Mouse (Mus musculus) urinary bladder, adult 18-20 months (tissue): ENCODE measurements at regions not wholly inside any gene's neighbourhood (a gene's known extent, or its start where the extent isn't known, plus 50 kb on each side); places are given as distances from the start of the nearest gene placed in this dataset.
"Not testable (repeated sequence)": the region's sequence is repeated elsewhere in the genome, so short reads cannot be mapped to it uniquely, and the experiment has no call there.

Source experiments
- DNase-seq, 2 experiments: peaks; one replicate each; pipeline ENCODE4 v3.0.0; 2022; ENCODE audit warnings: low spot score in 2 of 2, mixed read lengths in 2 of 2

- no peak for DNase-seq
These were observed 94.9 kb upstream of the Max start for GRCm38 (mm10) chr12:77056748-77057370.

DNA sequence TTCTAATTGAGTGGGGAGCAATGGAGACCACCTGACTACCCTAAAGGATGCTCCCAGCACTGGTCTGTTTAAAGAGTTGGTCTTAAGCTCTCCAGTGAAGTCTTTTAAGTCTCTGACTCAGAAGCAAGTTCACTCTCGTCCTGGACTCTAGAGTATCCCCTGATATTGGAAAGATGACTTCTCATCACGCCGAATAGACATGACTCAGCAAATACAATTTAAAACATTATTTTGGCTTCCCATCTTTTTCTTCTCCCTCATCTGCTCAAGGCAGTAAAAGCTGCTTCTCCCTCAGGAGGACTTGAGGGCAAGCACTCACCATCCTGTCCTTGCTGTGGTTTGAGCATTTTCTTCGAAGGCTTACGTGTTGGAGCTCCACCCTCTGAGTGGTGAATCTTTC lies 92.7 kb upstream of the Max start:
- no peak for DNase-seq

- no peak for DNase-seq
These were observed 92.2 kb upstream of the Max start for GRCm38 (mm10) chr12:77054211-77054610.

DNA sequence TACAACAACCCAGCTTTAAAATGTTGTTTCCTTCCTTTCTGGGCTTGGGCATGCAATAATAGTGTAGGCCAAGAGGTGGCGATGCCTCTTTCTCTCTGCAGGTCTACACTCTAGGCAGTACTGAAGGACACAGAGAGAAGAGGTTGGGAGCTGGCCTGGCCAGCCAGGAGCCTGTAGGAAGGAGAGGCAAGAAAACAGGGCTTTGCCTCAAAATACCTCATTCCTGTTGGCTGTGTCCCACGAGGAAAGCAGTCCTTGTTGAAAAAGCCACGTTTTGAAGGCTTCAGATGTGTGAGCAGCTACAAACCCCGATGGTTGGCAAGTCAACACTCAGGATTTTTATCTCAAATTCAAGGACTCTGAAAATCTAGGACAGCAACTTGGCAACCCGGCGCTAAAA lies 90.9 kb upstream of the Max start:
- peak; percentile 17 to 33 for DNase-seq

- DNase-seq = no peak
These were observed 86.4 kb upstream of the Max start for GRCm38 (mm10) chr12:77048380-77048779.

GRCm38 (mm10) chr12:77047273-77047672 lies 85.3 kb upstream of the Max start:
- DNase-seq = no peak

- no peak for DNase-seq
These were observed 84.0 kb upstream of the Max start for GRCm38 (mm10) chr12:77045956-77046355.

DNA sequence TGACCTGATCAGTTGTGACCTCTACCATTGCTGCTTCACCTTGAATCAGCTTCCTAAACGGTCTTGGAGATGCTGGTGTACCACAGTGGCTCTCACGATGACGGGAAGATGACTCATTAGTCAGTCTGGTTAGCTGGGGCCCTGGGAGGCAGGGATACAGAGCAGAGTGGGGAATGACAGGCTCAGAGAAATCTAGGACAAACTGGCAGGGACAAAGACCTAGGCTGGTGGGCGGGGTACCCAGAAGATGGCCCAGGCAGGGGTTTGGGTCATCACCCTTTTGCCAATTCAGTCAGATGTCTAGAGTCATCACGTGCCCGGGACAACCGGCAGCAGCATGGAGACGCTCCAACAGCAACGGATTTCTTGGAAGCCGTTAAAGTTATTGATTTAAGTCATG lies 83.4 kb upstream of the Max start:
- no peak for DNase-seq

DNA sequence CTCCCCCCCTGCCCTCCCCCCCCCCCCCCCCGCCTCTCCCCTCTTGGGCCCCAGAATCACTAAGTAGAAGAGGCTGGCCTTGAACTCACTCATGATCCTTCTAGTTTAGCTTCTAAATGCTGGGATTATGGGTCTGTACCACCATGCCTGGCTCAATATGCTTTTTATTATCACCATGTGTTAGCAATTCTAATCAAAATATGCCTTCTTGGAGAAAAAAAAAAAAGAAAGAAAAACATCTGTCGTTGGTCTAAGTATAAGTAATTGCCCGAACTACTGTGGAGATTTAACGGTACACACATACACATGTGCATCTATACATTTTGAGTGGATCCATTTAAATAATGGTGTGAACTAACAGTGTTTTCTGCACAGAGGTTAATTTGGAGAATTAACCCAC lies 80.4 kb upstream of the Max start:
- DNase-seq = no peak

DNA sequence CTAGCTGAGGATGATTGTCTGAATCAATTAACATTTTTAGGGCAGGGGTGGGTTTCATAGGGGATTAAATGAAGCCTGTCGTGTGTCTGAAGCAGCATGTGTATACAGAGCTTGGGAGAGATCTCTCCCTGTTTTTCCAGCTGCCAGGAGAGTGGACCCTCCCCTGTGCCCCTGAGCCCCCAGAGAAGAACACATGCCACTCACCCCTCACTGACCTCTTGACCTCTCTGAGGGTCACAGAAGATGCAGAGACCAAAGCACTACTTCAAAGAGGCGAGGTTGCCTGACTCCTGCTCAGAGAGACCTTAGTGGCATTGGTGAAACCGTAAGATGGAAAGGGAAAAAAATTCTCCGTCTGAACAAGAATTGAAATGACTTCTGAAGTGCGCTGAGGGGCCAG lies 79.1 kb upstream of the Max start:
- no peak for DNase-seq

GRCm38 (mm10) chr12:77039953-77040305 lies 77.9 kb upstream of the Max start:
- no peak for DNase-seq

DNA sequence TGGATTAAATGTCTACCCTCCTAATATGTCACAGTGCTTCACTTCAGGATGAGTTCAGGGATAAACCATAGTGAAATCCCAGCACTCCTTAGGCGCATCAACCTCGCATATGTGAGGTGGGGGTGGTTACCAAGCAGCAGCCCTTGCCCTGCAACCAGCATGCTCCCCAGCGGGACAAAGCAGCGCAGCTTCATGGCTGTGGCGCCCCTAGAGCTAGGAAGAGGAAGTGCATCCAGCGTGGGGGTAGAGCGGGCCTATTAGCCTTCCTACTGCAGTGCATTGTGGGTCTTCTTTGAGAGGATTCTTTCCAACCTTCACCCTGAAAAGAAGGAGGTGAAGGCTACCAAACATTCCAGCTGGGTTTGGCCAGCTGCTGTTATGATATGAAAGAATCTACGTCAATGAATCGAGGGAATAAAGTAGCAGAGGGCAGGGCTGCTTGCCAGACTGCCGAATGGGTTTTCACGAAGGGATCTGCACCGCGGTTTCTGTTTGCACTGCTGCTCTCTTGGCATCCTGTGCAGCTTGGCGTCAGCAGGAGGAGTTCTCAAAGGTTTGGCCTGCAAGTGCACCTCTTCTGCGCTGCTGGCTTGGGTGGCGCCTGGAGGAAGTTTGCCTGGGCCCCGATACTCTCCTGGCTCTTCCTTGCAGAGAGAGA lies 77.4 kb upstream of the Max start:
- DNase-seq = no peak

GRCm38 (mm10) chr12:77035676-77036075 lies 73.7 kb upstream of the Max start:
- DNase-seq = no peak

DNA sequence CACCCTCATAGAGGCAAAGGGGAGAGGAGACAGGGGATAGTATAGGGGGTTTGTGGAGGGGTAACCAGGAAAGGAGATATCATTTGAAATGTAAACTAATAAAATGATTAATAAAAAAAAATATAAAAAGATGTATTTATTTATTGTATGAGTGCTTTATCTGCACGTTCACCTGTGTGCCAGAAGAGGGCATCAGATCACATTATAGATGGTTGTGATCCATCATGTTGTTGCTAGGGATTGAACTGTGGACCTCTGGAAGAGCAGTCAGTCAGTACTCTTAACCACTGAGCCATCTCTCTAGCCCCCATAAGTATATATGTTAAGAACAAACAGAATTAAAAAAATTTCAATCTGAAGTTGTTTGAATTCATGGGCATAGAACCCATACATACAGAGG lies 69.4 kb upstream of the Max start:
- no peak for DNase-seq

- DNase-seq = no peak
These were observed 63.5 kb upstream of the Max start for GRCm38 (mm10) chr12:77025431-77025879.

DNA sequence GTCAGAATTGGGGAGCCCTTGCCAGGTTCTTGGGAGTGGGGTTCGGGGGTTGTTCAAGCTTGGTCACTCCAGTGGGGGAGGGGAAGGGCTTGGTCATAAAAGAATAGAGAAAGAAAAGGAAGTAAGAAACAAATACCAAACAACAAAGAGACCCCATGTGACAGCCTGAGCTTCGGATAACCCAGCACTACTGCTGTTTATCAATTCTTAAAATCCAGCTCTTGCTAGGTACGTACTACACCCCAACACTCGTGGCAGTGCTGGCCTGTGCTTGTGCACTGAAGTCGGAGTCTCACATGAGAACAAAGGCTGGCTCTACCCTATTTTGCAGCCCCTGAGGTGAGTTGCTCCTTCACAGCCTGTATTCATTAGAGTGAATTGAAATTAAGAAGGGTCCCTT lies 60.5 kb upstream of the Max start:
- no peak for DNase-seq

DNA sequence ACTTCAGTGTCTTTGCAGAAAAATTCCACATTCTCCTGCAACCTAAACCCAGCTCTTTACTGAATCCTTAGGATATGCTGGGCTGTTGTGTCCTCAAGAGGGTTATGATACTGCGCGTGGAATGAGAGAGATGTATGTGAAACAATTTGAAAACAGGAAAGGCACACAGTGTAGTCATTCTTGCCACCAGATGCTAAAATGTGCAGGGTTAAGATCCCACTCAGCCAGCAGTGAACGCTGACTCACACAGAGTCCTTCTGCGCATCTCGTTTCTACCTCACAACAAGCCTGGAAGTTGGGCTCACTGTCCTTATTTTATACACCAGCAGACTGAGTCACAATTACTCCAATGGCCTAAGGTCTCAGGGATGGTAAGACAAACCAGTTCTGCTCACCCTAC lies 59.9 kb upstream of the Max start:
- no peak for DNase-seq

DNA sequence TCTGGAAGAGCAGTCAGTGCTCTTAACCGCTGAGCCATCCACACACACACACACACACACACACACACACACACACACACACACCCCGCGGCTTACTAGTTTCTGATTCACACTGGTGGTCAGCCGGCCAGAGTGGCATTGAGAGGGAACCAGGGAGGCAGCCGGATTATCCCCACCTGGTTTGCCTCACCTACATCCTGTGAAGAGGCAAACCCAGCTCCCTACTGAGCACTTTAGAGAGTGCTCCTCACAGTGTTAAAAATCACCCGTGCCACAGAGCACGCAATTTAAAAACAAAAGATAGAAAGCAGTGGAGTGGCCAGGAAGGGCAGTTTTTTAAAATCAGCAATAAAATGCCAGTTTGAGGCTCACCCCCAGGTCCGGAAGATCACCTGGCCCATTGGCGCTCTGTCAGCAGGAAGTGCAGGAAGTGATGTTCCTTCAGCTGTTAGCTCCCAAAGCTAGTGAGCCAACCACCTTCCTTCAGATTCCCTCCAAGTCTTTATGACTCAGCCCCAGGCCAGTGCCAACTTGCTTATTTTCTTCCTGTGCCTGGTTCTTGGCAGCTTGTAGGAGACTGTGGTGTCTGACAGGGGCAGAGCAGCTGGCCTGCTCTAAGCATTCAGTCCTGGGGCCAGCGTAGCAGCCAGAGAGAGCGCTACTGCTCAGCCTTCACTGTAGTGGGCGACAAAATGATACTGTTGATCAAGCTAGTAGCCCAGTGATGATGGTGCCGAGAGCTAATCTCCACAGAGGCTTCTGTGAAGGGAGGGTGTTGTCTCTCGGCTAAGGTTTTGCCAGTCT lies 57.9 kb upstream of the Max start:
- peak; percentile 42 to 65 for DNase-seq

DNA sequence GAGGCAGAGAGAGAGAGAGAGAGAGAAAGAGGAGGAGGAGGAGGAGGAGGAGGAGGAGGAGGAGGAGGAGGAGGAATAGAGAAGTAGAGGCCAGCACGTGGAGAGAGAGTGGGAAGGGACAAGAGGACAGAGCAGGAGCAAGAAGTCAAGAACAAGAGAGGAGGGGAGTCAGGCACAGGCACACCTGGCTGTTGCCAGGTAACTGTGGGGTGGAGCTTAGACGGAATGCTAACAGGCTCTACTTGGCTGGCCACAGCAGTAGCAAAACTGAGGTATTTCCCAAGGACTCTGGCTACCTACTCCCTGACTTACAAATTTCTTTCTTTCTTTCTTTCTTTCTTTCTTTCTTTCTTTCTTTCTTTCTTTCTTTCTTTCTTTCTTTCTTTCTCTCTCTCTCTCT lies 57.1 kb upstream of the Max start:
- DNase-seq = not testable (repeated sequence)

DNA sequence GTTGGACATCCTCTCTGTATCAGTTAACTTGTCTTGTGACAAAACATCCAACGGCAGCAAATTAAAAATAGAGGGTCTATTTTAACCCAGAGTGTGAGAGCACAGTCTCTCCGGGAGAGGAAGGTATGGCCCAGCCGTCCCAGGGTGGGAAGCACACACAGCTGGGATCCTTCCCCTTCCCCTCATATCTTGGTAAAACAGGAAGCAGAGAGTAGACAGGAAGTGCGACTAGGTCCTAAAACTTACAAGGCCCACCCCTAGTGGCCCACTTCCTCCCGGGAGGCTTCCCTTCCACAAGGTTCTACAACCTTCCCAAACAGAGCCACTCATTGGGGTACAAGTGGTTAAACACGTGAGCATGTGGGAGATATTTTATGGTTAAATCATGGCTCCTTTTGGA lies 56.4 kb upstream of the Max start:
- DNase-seq = no peak

DNA sequence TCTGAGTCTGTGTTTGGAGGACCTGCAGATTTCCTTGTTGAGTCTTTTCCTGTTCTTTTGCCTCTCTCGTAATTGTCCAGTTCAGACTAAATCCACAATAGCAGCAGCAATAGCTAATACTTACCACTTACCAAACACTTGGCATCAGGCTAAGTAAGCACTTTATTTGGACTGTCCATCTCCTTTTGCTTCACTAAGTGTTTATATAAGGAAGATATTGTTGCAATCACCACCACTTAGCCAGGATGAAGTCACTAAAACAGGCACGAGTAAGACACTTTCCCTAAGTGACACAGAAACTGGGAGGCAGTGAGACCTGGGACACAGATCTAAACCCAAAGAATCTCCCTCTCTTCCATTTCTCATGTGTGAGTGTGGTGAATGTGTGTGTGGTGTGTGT lies 52.9 kb upstream of the Max start:
- no peak for DNase-seq
